Mouse (Mus musculus) olfactory bulb, adult 2 months (tissue): ENCODE measurements around the gene Hmgcs2. TPM values are rescaled to one million over a fixed set of nuclear protein-coding genes. Genes with fewer than 3 reads are reported as not detected.

Source experiments
- H3K27ac ChIP-seq: fragments of 200-500 bp; 2 replicates; pipeline ENCODE4 v1.5.1; 2012; ENCODE audit warnings: low read depth, low read length; ENCODE audit not compliant: insufficient read depth
- H3K4me1 ChIP-seq: fragments of 200-500 bp; 2 replicates; pipeline ENCODE4 v1.6.1; 2012; ENCODE audit warnings: low read length; ENCODE audit not compliant: control insufficient read depth, insufficient read depth
- H3K4me3 ChIP-seq: fragments of 200-500 bp; 2 replicates; pipeline ENCODE4 v1.5.1; 2012; ENCODE audit warnings: mild to moderate bottlenecking, low read depth, low read length, moderate library complexity; ENCODE audit not compliant: insufficient read depth
- CTCF ChIP-seq: fragments of 200-500 bp; IDR thresholded peaks from 2 replicates; pipeline ENCODE4 v1.5.1; 2012; ENCODE audit warnings: low read depth, mild to moderate bottlenecking, low read length, moderate library complexity; ENCODE audit not compliant: insufficient read depth
- POLR2A ChIP-seq: fragments of 200-500 bp; IDR thresholded peaks from 2 replicates; pipeline ENCODE4 v1.6.1; 2012; ENCODE audit warnings: mild to moderate bottlenecking, low read depth, low read length, moderate library complexity; ENCODE audit not compliant: insufficient read depth
- WGBS: fragments of 180-500 bp; shearing (Covaris S2); methylation state at CpG from one replicate; pipeline ENCODE4 v1.1.7; 2018; 5-methylcytosine and 5-hydroxymethylcytosine counted together
- polyA plus RNA-seq: library from polyadenylated mRNA; stranded (reverse); fragments of >200 nt; gene quantifications from 2 replicates; pipeline ENCODE4 v1.2.4, GENCODE M21; 2012; ENCODE audit warnings: low replicate concordance; ENCODE audit not compliant: missing spikeins, insufficient read depth, insufficient read length

Hmgcs2 gene
- polyA plus RNA-seq = not detected in 2 replicates

DNA sequence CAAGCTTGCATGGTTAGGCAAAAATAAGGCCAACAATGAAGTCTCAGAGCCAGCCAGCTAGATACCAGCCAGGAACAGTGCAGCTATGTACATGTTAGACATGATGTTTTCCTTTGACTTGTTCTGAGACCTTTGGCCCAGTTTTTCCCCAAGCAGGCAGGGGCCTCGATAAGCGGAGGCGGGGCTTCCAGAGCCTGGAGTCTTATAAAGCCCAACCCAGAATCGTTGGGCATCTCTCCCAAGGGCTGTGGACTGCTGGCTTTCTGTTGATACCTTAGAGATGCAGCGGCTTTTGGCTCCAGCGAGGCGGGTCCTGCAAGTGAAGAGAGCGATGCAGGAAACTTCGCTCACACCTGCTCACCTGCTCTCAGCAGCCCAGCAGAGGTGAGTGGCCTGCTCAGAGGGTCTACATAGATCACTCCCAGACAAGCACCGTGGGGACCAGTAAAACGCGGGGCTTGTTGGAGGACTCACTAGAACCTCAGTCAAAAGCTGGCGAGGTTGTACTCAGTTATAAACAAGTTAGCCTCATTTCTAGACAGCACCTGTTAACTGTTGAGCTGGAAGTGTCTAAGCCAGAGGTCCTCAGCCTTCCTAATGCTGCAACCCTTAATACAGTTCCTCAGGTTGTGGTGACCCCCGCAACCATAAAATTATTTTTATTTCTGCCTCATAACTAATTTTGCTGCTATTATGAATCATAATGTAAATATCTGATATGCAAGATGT is at the start of gene Hmgcs2:
Gene Hmgcs2, plus strand, starts transcription at position 232 of the 729 bp plus-strand sequence.
- no peak for TF ChIP-seq CTCF
- TF ChIP-seq POLR2A = no peak
- WGBS = 51% methylated on average over 14 of the region's 14 CpGs
- Histone ChIP-seq H3K27ac (no peak within 1 kb of the TSS; the same call in 1 of the 2 replicates), H3K4me1 (0 out of 2 replicates have a peak, but pooled peaks cover 3% of the 10 kb centered on the region), H3K4me3 (peak within 1 kb of the TSS; percentile 23)

GRCm38 (mm10) chr3:98233504-98233903 is 46.7 kb upstream of the Hmgcs2 start:
- TF ChIP-seq CTCF = no peak
- Histone ChIP-seq H3K27ac (no peak overlapping the region), H3K4me3 (no peak overlapping the region), H3K4me1 (no peaks in the 10 kb centered on the region)

GRCm38 (mm10) chr3:98236266-98236665 is 44.0 kb upstream of the Hmgcs2 start:
- Histone ChIP-seq H3K4me1 (no peaks in the 10 kb centered on the region), H3K4me3 (no peak overlapping the region), H3K27ac (no peak overlapping the region)
- 86% methylated on average over 6 of the region's 6 CpGs for WGBS
- TF ChIP-seq CTCF = no peak
- TF ChIP-seq POLR2A = no peak

DNA sequence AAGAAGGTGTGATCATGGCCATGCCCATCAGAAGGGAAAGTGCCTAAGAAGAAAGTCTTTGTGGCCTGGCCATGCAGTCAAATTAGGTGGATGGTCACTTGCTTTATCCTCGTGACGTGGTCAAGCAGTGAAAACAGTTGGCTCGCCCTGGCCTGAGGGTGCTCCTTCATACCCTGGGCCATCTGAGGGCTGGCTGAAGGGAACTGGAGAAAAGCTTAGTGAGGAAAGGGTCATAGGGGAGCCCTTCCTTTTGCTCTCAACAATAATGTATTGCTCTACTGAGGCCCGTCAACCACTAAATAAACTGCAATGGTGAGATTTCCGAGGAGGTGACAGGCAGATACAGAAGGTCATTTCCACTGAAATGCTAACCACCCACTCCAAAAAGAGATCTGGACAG is 43.0 kb upstream of the Hmgcs2 start:
- Histone ChIP-seq H3K27ac (no peak overlapping the region), H3K4me1 (no peaks in the 10 kb centered on the region), H3K4me3 (no peak overlapping the region)
- no peak for TF ChIP-seq POLR2A
- no peak for TF ChIP-seq CTCF
- WGBS = 94% methylated on average over 5 of the region's 5 CpGs

- WGBS = 80% methylated on average over 3 of the region's 3 CpGs
- H3K27ac ChIP-seq = no peak overlapping the region
- no peak overlapping the region for H3K4me3 ChIP-seq
- TF ChIP-seq CTCF = no peak
- no peak for TF ChIP-seq POLR2A
- no peaks in the 10 kb centered on the region for H3K4me1 ChIP-seq
Observed at GRCm38 (mm10) chr3:98238150-98238549, 42.1 kb upstream of the Hmgcs2 start.

DNA sequence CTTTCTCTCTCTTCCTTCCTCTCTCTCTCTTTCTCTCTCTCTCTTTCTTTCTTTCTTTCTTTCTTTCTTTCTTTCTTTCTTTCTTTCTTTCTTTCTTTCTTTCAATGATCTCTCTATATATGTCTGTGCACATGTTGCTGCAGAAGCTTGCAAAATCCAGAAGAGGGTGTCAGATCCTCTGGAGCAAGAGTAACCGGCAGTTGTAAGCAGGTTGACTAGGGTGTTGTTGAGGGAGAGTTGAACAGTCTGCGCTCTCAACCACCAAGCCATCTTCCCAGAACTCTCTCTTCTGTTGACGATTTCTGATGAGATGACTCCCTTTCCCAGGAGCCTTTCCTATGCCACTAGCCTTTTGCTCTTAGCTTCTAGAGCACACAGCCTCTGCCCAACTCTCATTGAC is 38.2 kb upstream of the Hmgcs2 start:
- H3K4me1 ChIP-seq = no peaks in the 10 kb centered on the region
- TF ChIP-seq POLR2A (no peak), CTCF (no peak)
- H3K4me3 ChIP-seq = no peak overlapping the region
- H3K27ac ChIP-seq = no peak overlapping the region
- 87% methylated on average over 3 of the region's 3 CpGs for WGBS

GRCm38 (mm10) chr3:98242458-98243037 is 37.7 kb upstream of the Hmgcs2 start:
- 86% methylated on average over 8 of the region's 8 CpGs for WGBS
- no peak for TF ChIP-seq POLR2A
- TF ChIP-seq CTCF = no peak
- H3K27ac ChIP-seq = no peak overlapping the region
- H3K4me3 ChIP-seq = no peak overlapping the region
- no peaks in the 10 kb centered on the region for H3K4me1 ChIP-seq

- WGBS = 39% methylated on average over 8 of the region's 8 CpGs
- TF ChIP-seq CTCF (no peak), POLR2A (no peak)
- no peak overlapping the region for H3K27ac ChIP-seq
- no peak overlapping the region for H3K4me3 ChIP-seq
- no peaks in the 10 kb centered on the region for H3K4me1 ChIP-seq
Observed at GRCm38 (mm10) chr3:98245892-98246291, 34.3 kb upstream of the Hmgcs2 start.

DNA sequence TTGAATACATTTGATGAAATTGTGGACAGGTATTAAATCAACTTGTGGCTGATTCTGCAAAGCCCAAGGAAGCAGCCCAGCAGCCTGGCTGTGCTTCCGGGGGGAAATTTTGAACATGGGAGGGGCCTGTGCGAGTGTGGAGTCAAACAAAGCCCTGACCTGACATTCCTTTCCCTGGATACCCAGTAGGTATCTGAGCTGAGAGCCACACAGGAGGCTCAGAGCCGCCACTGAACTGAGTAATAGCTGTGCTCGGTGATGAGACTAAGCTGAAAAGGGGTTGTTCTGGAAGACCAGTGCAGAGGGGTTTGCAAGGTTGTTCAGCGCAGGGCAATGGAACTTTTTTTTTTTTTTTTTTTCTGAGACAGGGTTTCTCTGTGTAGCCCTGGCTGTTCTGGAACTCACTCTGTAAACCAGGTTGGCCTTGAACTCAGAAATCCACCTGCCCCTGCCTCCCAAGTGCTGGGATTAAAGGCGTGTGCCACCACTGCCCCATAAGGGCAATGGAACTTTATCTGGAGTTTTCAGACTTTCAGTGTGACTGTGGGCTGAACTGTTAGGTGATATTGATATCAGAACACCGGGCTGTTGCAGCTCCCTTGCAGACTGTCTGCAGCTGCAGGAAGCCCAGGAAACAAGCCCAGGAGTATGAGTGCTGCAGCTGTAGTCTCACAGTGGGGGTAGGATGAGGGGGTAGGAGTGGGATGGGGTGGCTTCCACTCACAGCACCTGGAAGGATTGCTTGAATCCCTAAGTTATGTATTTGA is 33.1 kb upstream of the Hmgcs2 start:
- Histone ChIP-seq H3K27ac (no peak overlapping the region), H3K4me3 (no peak overlapping the region), H3K4me1 (no peaks in the 10 kb centered on the region)
- no peak for TF ChIP-seq CTCF
- no peak for TF ChIP-seq POLR2A
- 75% methylated on average over 7 of the region's 7 CpGs for WGBS
